Mouse (Mus musculus) cerebellum, postnatal 4 days (tissue): Measurements from ENCODE around the gene Sgsm2.

Experiments
- DNase-seq, 2 experiments: peaks; one replicate each; pipeline ENCODE4 v3.0.0; 2022; ENCODE audit warnings: low spot score in 2 of 2, mixed read lengths in 1 of 2

Sgsm2 gene

GRCm38 (mm10) chr11:74842045-74842444, 54.8 kb downstream of the Sgsm2 start:
- DNase-seq, result no peak

GRCm38 (mm10) chr11:74841366-74841765, 55.5 kb downstream of the Sgsm2 start:
- no peak for DNase-seq

- no peak for DNase-seq
Measured at GRCm38 (mm10) chr11:74840739-74841138, 56.1 kb downstream of the Sgsm2 start.

- no peak for DNase-seq
Measured at GRCm38 (mm10) chr11:74839860-74840715, 56.8 kb downstream of the Sgsm2 start.

DNA sequence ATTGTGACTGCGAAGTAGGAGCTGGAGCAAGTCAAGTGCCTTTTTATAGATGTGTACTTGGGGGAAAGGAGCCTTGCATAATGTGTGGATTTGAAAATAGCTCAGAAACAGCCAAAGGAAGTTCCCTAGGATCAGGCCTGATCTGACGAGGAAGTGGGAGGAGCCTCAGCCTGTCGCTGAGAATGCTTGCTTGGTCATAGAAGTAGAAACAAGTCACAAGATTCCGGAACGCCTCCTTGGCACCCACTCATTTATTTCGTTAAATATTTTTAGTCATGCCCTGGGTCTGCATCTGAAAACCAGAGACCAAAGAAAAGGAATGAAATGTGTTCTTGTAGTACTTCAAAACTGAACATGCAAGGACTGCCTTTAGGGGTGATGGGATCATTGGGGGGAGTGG, 57.9 kb downstream of the Sgsm2 start:
- no peak for DNase-seq

- peak; percentile 69 to 82 for DNase-seq
Measured at GRCm38 (mm10) chr11:74838441-74838840, 58.4 kb downstream of the Sgsm2 start.

DNA sequence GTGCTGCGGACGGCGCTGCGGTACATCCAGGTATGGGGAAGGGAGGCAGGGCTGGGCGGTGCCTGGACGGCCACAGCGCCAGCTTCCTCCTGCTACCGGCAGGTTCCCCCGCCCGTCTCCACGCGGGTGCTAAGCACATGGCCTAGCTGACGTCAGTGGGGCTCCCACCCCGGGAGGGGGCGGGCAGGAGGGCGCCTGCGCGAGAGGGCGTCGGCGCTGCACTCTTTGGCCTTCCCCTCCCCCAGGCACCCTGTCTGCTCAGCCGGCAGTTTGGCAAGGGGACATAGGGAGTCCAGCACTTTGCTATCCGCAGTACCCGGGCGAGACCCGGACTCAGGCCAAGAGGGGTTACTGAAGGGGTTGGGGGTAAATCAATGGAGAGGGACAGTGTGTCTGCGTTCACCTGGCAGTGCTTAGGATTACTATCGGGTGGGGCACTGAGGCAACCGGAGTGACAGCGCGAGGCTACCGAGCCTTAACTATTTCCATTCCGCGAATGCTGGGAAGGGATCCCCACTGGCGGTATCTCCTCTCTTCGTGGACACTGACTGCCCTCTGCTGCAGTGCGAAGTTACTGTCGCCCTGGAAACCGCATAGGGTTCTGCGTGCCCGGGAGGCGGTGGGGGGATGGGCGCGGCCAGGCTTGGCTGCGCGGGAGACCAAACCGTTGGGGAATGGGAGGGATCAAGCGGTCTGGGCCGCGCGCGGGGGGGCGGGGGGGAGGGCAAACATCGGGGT, 59.0 kb downstream of the Sgsm2 start:
- DNase-seq, result peak; percentile 65 to 79

DNA sequence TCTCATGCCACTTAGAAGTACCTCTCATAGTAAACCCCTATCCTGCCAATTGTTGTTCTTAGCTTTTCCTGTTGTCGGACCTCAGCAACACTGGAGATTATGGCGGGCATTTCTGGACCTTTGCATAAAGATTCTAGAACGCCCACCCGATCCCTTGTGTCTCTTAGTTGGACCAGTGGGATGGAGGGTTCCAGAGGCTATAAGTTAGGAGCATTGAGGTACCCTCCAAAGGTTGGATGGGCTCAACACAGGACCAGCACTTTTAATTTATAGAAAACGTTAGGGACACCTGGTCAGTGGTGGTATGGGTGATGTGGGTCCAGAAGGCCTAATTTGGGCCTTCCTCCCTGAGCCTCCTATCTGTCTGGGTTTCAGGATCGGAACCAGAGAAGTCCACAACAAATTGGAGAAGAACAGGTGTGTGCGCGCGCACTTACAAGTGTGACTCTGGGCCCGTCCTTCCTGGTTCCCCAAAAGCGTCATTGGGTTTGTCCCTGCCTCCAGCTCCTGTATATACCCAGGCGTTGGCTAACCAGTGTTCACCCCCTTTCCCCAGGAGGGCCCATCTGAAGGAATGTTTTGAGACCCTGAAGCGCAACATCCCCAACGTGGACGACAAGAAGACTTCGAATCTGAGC, 59.7 kb downstream of the Sgsm2 start:
- DNase-seq, result no peak

DNA sequence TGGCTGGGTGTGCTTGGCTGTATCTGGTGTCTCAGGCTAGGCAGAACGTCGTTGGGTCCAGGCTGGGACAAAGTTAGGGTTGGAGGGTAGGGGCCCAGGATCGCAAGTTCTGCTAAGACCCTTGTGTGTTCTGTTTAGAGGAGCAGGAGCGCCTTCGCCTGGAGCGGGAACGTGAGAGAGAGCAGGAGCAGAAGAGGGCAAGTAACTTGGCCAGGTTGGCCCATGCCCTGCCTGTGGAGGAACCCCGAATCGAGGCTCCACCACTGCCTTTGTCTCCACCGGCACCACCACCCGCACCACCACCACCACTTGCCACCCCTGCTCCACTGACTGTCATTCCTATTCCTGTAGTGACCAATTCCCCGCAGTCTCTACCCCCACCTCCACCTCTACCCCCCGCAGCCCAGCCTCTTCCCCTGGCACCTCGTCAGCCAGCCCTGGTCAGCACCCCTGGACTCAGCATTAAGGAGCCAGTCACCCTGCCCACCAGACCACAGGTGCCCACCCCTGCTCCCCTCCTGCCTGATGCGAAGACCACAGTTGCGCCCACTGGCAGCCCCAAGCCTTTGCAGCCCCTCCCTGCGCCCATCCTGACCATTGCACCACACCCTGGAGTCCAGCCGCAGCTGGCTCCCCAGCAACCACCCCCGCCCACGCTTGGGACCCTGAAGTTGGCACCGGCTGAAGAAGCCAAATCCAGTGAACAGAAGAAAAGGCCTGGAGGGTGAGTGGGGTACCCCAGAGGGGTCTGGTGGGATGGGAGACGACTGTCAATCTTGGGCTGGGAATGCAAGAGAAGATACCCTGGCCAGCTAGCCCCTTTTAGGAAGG, 60.4 kb downstream of the Sgsm2 start:
- no peak for DNase-seq

DNA sequence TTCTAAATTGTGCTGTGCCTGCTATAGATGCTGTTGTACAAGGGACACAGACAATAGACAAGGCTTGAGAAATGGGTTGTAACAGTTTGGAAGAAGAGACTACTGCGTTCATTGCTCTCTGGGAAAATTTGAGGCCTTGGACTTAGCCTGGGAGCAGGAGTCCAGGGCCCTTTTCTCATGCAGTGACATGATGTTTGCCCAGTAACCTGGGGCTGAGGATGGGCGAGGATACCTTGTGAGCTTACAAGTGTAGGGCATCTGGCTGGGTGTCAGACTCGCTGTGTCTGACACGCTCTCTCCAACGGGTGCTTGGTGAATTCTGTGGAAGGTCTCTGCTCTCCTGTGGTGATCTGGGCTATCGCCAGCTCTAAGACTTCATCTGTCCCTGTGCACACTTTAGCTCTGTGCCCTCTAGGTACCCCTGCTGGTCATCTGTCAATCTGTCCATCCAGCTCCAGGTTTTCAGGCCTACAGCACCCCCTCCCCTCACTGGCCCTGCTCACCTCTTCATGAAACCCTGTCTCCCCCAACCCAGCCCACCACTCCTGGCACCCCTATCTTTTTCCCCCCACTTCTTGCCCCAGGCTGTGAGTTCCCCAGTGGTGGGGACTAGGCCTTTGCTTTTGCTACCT, 61.2 kb downstream of the Sgsm2 start:
- DNase-seq, result no peak

DNA sequence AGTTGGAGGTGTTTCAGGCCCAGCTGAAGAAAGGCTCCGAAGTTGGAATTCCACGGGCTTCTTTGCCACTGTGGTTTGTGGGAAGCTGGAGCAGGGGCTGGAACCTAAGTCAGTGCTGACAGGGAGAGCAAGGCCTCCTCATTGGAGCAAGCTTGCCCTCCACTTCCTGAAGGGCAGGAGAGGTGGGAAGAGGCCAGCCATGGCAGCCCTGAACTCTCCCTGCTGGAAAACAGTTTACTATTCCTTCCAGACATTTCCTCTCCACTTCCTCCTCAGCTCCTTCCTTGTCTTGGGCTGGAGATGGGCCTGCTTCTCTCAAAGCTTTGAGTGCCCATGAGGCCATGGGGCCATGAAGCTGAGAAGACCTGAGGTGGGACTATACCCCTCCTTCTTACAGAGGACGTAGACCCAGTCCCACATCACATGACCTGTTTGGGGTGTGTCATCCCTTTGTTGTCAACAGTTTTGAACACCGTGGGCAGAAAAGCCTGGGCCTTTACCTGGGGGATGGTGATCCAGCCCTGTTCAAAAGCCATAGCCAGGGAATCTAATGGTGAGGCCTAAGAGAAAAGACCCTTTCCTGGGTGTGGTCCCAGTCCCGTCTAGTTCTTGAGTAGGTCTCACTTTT, 62.1 kb downstream of the Sgsm2 start:
- DNase-seq, result no peak

GRCm38 (mm10) chr11:74834359-74834638, 62.6 kb downstream of the Sgsm2 start:
- no peak for DNase-seq

DNA sequence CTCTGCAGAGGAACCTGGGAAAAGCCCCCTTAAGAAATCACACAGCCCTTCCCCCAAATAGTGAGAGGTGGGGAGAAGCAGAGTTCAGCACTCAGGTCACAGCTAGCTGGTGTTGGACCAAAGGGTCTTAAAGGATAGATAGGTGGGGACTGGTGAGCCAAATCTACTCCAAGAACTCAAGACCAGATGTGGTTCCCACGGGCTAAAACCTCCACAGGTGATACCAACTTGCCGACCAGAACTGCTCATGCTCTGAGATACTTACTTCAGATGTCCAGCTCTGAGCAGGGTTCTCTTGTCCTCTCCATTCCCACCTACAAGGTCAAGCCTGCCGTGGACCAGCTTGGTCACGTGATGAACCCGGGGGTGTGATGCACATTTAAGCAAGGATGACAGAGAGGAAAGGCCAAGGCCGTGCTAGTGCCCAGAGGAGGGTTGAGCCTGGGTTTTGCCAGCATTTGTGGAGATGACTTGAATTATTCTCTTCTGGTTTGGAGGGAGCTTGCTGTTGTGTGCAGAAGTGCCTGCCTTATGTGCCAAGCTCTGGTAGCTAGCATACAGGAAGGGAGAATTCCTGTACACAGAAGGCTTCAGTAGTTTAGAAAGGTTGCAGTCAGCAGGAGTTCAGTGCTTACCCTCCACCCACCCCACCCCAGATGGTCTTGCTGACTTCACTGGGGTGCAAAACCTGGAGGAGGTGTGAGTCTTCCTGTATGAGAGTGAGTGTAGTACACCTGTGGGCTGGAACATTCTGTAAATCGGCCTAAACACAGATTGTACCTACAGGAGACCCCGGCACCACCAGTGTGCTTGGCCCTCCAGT, 63.1 kb downstream of the Sgsm2 start:
- DNase-seq, result no peak

DNA sequence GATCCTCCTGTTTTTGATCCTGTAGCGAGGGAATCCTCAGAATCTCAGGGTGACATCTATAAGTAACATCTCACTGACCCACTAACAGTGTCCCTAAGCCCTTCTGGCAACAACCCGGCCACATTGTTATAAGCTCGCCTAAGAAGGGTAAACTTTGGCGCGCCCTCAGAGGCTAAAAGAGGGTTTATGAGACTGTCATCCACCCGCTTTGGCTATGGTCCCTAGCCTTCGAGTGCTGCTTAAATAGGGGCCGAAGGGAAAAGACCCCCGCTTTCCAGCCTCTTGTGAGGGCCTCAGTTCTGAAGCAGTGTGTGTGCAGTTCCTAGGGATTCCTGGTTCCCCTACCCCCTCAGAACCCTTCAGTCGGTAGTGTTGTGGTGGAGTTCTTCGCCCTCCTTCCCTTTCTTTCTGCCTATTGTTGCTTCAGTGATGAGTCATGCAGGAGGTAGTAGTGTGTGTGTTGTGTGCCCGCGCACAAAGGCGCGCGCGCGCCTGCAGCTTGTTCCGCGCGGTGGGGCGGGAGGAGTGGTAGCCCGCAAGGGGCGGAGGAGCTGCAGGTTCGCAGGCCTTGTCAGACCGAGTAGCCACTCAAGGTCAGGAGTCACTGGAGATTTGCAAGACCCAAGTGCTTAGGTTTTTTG, 64.2 kb downstream of the Sgsm2 start:
- peak in 1 of 2 experiments; percentile 49 for DNase-seq

GRCm38 (mm10) chr11:74831606-74832451, 65.0 kb downstream of the Sgsm2 start:
- DNase-seq, result peak; percentile 95 to 99

- peak in 1 of 2 experiments; percentile 57 for DNase-seq
Measured at GRCm38 (mm10) chr11:74831191-74831605, 65.7 kb downstream of the Sgsm2 start.

- peak; percentile 91 to 97 for DNase-seq
Measured at GRCm38 (mm10) chr11:74830256-74831161, 66.4 kb downstream of the Sgsm2 start, which contains the start of gene Mnt. Gene Mnt, plus strand, starts transcription at chr11:74830920.
